Mouse (Mus musculus): ENCODE results near the gene Fhit. TPM values are rescaled to one million over a fixed set of nuclear protein-coding genes. Genes with fewer than 3 reads are reported as not detected.

Fhit gene
- polyA plus RNA-seq, 1 experiment from 2014 or later: 3.6 TPM

GRCm38 (mm10) chr14:10345905-10346304 lies 815.9 kb downstream of the Fhit start:
- Histone ChIP-seq H3K4me1 (ENCODE audit: control insufficient read depth, insufficient read depth, low read length) (no peaks in the 10 kb centered on the region), H3K4me2 (ENCODE audit: low read depth, low read length) (no peak overlapping the region), H3K4me3 (ENCODE audit: low read length) (no peak overlapping the region), H3K27ac (ENCODE audit: low read length) (no peak overlapping the region), H3K27me3 (ENCODE audit: control insufficient read depth, insufficient read depth, low read length) (no peaks in the 10 kb centered on the region), H3K9me3 (replicated peaks; ENCODE audit: control insufficient read depth, low read length) (no peaks in the 10 kb centered on the region), H3K9ac (ENCODE audit: low read length) (no peak overlapping the region), H3K36me3 (ENCODE audit: control insufficient read depth, insufficient read depth) (no peaks in the 10 kb centered on the region)
- no peak for ATAC-seq (replicated peaks; ENCODE audit: extremely low read depth, insufficient read depth, low FRiP score)

- no peaks in the 10 kb centered on the region for H3K27me3 ChIP-seq (ENCODE audit: control insufficient read depth, insufficient read depth, low read length)
- no peaks in the 10 kb centered on the region for H3K4me1 ChIP-seq (ENCODE audit: control insufficient read depth, insufficient read depth, low read length)
- no peak for ATAC-seq (replicated peaks; ENCODE audit: extremely low read depth, insufficient read depth, low FRiP score)
- H3K9me3 ChIP-seq (replicated peaks; ENCODE audit: control insufficient read depth, low read length): no peaks in the 10 kb centered on the region
- no peak overlapping the region for H3K27ac ChIP-seq (ENCODE audit: low read length)
- H3K36me3 ChIP-seq (ENCODE audit: control insufficient read depth, insufficient read depth): no peaks in the 10 kb centered on the region
- WGBS: 48% methylated on average over 1 of the region's 1 CpGs
- no peak overlapping the region for H3K9ac ChIP-seq (ENCODE audit: low read length)
- no peak overlapping the region for H3K4me3 ChIP-seq (ENCODE audit: low read length)
- H3K4me2 ChIP-seq (ENCODE audit: low read depth, low read length): no peak overlapping the region
These were observed 817.8 kb downstream of the Fhit start for GRCm38 (mm10) chr14:10344064-10344463.

GRCm38 (mm10) chr14:10316764-10317163 lies 845.1 kb downstream of the Fhit start:
- WGBS: 57% methylated on average over 3 of the region's 3 CpGs
- Histone ChIP-seq H3K36me3 (ENCODE audit: control insufficient read depth, insufficient read depth) (no peaks in the 10 kb centered on the region), H3K9ac (ENCODE audit: low read length) (no peak overlapping the region), H3K9me3 (replicated peaks; ENCODE audit: control insufficient read depth, low read length) (no peaks in the 10 kb centered on the region), H3K4me2 (ENCODE audit: low read depth, low read length) (no peak overlapping the region), H3K27ac (ENCODE audit: low read length) (no peak overlapping the region), H3K4me1 (ENCODE audit: control insufficient read depth, insufficient read depth, low read length) (no peaks in the 10 kb centered on the region), H3K27me3 (ENCODE audit: control insufficient read depth, insufficient read depth, low read length) (no peaks in the 10 kb centered on the region), H3K4me3 (ENCODE audit: low read length) (no peak overlapping the region)
- ATAC-seq (replicated peaks; ENCODE audit: extremely low read depth, insufficient read depth, low FRiP score): no peak

GRCm38 (mm10) chr14:10312190-10312589 lies 849.6 kb downstream of the Fhit start:
- H3K36me3 ChIP-seq (ENCODE audit: control insufficient read depth, insufficient read depth): no peaks in the 10 kb centered on the region
- H3K4me3 ChIP-seq (ENCODE audit: low read length): no peak overlapping the region
- H3K4me1 ChIP-seq (ENCODE audit: control insufficient read depth, insufficient read depth, low read length): no peaks in the 10 kb centered on the region
- WGBS: 50% methylated on average over 1 of the region's 1 CpGs
- H3K9me3 ChIP-seq (replicated peaks; ENCODE audit: control insufficient read depth, low read length): no peaks in the 10 kb centered on the region
- ATAC-seq (replicated peaks; ENCODE audit: extremely low read depth, insufficient read depth, low FRiP score): no peak
- H3K9ac ChIP-seq (ENCODE audit: low read length): no peak overlapping the region
- no peaks in the 10 kb centered on the region for H3K27me3 ChIP-seq (ENCODE audit: control insufficient read depth, insufficient read depth, low read length)
- H3K4me2 ChIP-seq (ENCODE audit: low read depth, low read length): no peak overlapping the region
- H3K27ac ChIP-seq (ENCODE audit: low read length): no peak overlapping the region

GRCm38 (mm10) chr14:10305286-10305685 lies 856.5 kb downstream of the Fhit start:
- H3K4me2 ChIP-seq (ENCODE audit: low read depth, low read length): no peak overlapping the region
- ATAC-seq (replicated peaks; ENCODE audit: extremely low read depth, insufficient read depth, low FRiP score): no peak
- H3K9ac ChIP-seq (ENCODE audit: low read length): no peak overlapping the region
- H3K36me3 ChIP-seq (ENCODE audit: control insufficient read depth, insufficient read depth): no peaks in the 10 kb centered on the region
- no peak overlapping the region for H3K27ac ChIP-seq (ENCODE audit: low read length)
- H3K4me3 ChIP-seq (ENCODE audit: low read length): no peak overlapping the region
- H3K9me3 ChIP-seq (replicated peaks; ENCODE audit: control insufficient read depth, low read length): no peaks in the 10 kb centered on the region
- H3K27me3 ChIP-seq (ENCODE audit: control insufficient read depth, insufficient read depth, low read length): no peaks in the 10 kb centered on the region
- H3K4me1 ChIP-seq (ENCODE audit: control insufficient read depth, insufficient read depth, low read length): no peaks in the 10 kb centered on the region

GRCm38 (mm10) chr14:10301497-10301896 lies 860.3 kb downstream of the Fhit start:
- ATAC-seq (replicated peaks; ENCODE audit: extremely low read depth, insufficient read depth, low FRiP score): no peak
- H3K4me1 ChIP-seq (ENCODE audit: control insufficient read depth, insufficient read depth, low read length): no peaks in the 10 kb centered on the region
- H3K9me3 ChIP-seq (replicated peaks; ENCODE audit: control insufficient read depth, low read length): no peaks in the 10 kb centered on the region
- no peak overlapping the region for H3K4me3 ChIP-seq (ENCODE audit: low read length)
- 63% methylated on average over 1 of the region's 1 CpGs for WGBS
- H3K27me3 ChIP-seq (ENCODE audit: control insufficient read depth, insufficient read depth, low read length): no peaks in the 10 kb centered on the region
- H3K27ac ChIP-seq (ENCODE audit: low read length): no peak overlapping the region
- no peak overlapping the region for H3K4me2 ChIP-seq (ENCODE audit: low read depth, low read length)
- no peak overlapping the region for H3K9ac ChIP-seq (ENCODE audit: low read length)
- H3K36me3 ChIP-seq (ENCODE audit: control insufficient read depth, insufficient read depth): no peaks in the 10 kb centered on the region

GRCm38 (mm10) chr14:10300914-10301313 lies 860.9 kb downstream of the Fhit start:
- Histone ChIP-seq H3K4me3 (ENCODE audit: low read length) (no peak overlapping the region), H3K27me3 (ENCODE audit: control insufficient read depth, insufficient read depth, low read length) (no peaks in the 10 kb centered on the region), H3K9me3 (replicated peaks; ENCODE audit: control insufficient read depth, low read length) (no peaks in the 10 kb centered on the region), H3K4me2 (ENCODE audit: low read depth, low read length) (no peak overlapping the region), H3K27ac (ENCODE audit: low read length) (no peak overlapping the region), H3K4me1 (ENCODE audit: control insufficient read depth, insufficient read depth, low read length) (no peaks in the 10 kb centered on the region), H3K9ac (ENCODE audit: low read length) (no peak overlapping the region), H3K36me3 (ENCODE audit: control insufficient read depth, insufficient read depth) (no peaks in the 10 kb centered on the region)
- WGBS: 62% methylated on average over 3 of the region's 3 CpGs
- ATAC-seq (replicated peaks; ENCODE audit: extremely low read depth, insufficient read depth, low FRiP score): no peak

GRCm38 (mm10) chr14:10299030-10299429 lies 862.8 kb downstream of the Fhit start:
- no peaks in the 10 kb centered on the region for H3K36me3 ChIP-seq (ENCODE audit: control insufficient read depth, insufficient read depth)
- H3K4me3 ChIP-seq (ENCODE audit: low read length): no peak overlapping the region
- no peak overlapping the region for H3K9ac ChIP-seq (ENCODE audit: low read length)
- 83% methylated on average over 2 of the region's 2 CpGs for WGBS
- H3K4me2 ChIP-seq (ENCODE audit: low read depth, low read length): no peak overlapping the region
- ATAC-seq (replicated peaks; ENCODE audit: extremely low read depth, insufficient read depth, low FRiP score): no peak
- no peaks in the 10 kb centered on the region for H3K27me3 ChIP-seq (ENCODE audit: control insufficient read depth, insufficient read depth, low read length)
- no peaks in the 10 kb centered on the region for H3K4me1 ChIP-seq (ENCODE audit: control insufficient read depth, insufficient read depth, low read length)
- no peak overlapping the region for H3K27ac ChIP-seq (ENCODE audit: low read length)
- no peaks in the 10 kb centered on the region for H3K9me3 ChIP-seq (replicated peaks; ENCODE audit: control insufficient read depth, low read length)

- Histone ChIP-seq H3K4me3 (ENCODE audit: low read length) (no peak overlapping the region), H3K9ac (ENCODE audit: low read length) (no peak overlapping the region), H3K4me1 (ENCODE audit: control insufficient read depth, insufficient read depth, low read length) (no peaks in the 10 kb centered on the region), H3K27ac (ENCODE audit: low read length) (no peak overlapping the region), H3K4me2 (ENCODE audit: low read depth, low read length) (no peak overlapping the region), H3K36me3 (ENCODE audit: control insufficient read depth, insufficient read depth) (no peaks in the 10 kb centered on the region), H3K9me3 (replicated peaks; ENCODE audit: control insufficient read depth, low read length) (no peaks in the 10 kb centered on the region), H3K27me3 (ENCODE audit: control insufficient read depth, insufficient read depth, low read length) (no peaks in the 10 kb centered on the region)
- ATAC-seq (replicated peaks; ENCODE audit: extremely low read depth, insufficient read depth, low FRiP score): no peak
- WGBS: 67% methylated on average over 5 of the region's 5 CpGs
These were observed 872.8 kb downstream of the Fhit start for GRCm38 (mm10) chr14:10289043-10289442.

- Histone ChIP-seq H3K9me3 (replicated peaks; ENCODE audit: control insufficient read depth, low read length) (no peaks in the 10 kb centered on the region), H3K27me3 (ENCODE audit: control insufficient read depth, insufficient read depth, low read length) (no peaks in the 10 kb centered on the region), H3K9ac (ENCODE audit: low read length) (no peak overlapping the region), H3K4me3 (ENCODE audit: low read length) (no peak overlapping the region), H3K27ac (ENCODE audit: low read length) (no peak overlapping the region), H3K4me1 (ENCODE audit: control insufficient read depth, insufficient read depth, low read length) (no peaks in the 10 kb centered on the region), H3K36me3 (ENCODE audit: control insufficient read depth, insufficient read depth) (no peaks in the 10 kb centered on the region), H3K4me2 (ENCODE audit: low read depth, low read length) (no peak overlapping the region)
- ATAC-seq (replicated peaks; ENCODE audit: extremely low read depth, insufficient read depth, low FRiP score): no peak
- 84% methylated on average over 6 of the region's 6 CpGs for WGBS
These were observed 875.8 kb downstream of the Fhit start for GRCm38 (mm10) chr14:10286027-10286426.

All from heart, embryonic 16.5 days (tissue).